Mouse (Mus musculus): ENCODE results near the gene Gps2. TPM values are rescaled to one million over a fixed set of nuclear protein-coding genes. Genes with fewer than 3 reads are reported as not detected.
"Not testable (repeated sequence)": the region's sequence is repeated elsewhere in the genome, so short reads cannot be mapped to it uniquely, and the experiment has no call there.

The Gps2 gene
- polyA plus RNA-seq, 1 experiment, result 116 TPM

DNA sequence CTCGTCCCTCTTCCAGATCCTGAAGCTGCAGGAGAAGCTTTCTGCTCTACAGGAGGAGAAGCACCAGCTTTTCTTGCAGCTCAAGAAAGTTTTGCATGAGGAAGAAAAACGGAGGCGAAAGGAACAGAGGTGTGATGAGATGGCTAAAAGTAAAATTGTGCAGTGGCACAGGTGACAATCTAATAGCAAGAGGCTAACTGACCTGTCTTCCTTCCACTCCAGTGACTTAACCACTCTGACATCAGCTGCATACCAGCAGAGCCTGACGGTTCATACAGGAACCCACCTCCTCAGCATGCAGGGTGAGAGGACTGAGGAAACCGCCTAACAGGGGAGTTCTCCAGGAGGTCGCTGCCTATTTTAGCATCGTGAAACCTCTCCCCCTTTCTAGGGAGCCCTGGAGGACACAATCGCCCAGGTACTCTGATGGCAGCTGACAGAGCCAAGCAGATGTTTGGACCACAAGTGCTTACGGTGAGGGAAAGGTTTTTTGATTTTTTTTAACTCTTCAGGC is 1.3 kb downstream of the Gps2 start:
- Histone ChIP-seq H3K9me3 (no peaks in the 10 kb centered on the region), H3K27me3 (replicated peaks) (no peaks in the 10 kb centered on the region), H3K36me3 (replicated peaks; ENCODE audit: low read length) (peaks cover 82% of the 10 kb centered on the region), H3K4me3 (replicated peaks) (peak overlapping the region; percentile 98), H3K4me1 (peaks cover 68% of the 10 kb centered on the region)
- TF ChIP-seq GATA1 (IDR thresholded peaks at IDR 0.05; ENCODE audit: borderline replicate concordance, low read length) (no peak), FLI1 (IDR thresholded peaks at IDR 0.05; ENCODE audit: low read length) (no peak)

DNA sequence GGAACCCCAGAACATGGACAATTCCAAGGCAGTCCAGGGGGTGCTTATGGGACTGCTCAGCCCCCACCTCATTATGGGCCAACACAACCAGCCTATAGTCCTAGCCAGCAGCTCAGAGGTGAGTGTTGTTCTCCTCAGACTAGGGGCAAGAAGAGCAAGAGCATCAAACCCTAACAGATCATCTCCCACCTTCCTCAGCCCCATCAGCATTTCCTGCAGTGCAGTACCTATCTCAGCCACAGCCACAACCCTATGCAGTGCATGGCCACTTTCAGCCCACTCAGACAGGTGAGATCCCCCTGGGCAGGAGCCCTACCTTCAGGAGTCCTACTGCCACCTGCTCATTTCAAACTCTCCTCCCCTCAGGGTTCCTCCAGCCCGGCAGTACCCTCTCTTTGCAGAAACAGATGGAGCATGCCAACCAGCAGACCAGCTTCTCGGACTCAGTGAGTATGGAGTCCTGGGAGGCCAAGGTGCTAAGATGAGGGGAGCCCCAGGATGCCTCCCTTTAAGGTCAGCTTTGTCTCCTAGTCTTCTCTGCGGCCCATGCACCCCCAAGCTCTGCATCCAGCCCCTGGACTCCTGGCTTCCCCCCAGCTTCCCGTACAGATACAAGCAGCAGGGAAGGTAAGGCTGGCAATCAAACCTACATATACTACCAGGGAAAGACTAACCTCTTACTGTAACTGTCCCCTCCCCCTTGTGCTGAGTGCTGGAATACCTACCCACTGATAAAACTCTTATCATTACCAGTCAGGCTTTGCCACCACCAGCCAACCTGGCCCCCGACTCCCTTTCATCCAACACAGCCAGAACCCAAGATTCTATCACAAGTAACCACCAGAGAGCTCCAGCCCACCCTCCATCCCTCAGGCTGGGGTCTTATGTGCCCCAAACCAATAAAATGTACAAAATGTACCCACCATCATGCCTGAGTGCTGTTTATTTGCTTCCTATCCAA is 2.3 kb downstream of the Gps2 start:
- H3K36me3 ChIP-seq (replicated peaks; ENCODE audit: low read length), result peaks cover 73% of the 10 kb centered on the region
- H3K4me3 ChIP-seq (replicated peaks), result peak overlapping the region; percentile 40
- no peaks in the 10 kb centered on the region for H3K9me3 ChIP-seq
- H3K27me3 ChIP-seq (replicated peaks), result no peaks in the 10 kb centered on the region
- TF ChIP-seq FLI1 (IDR thresholded peaks at IDR 0.05; ENCODE audit: low read length) (no peak), GATA1 (IDR thresholded peaks at IDR 0.05; ENCODE audit: borderline replicate concordance, low read length) (no peak)
- peaks cover 68% of the 10 kb centered on the region for H3K4me1 ChIP-seq

DNA sequence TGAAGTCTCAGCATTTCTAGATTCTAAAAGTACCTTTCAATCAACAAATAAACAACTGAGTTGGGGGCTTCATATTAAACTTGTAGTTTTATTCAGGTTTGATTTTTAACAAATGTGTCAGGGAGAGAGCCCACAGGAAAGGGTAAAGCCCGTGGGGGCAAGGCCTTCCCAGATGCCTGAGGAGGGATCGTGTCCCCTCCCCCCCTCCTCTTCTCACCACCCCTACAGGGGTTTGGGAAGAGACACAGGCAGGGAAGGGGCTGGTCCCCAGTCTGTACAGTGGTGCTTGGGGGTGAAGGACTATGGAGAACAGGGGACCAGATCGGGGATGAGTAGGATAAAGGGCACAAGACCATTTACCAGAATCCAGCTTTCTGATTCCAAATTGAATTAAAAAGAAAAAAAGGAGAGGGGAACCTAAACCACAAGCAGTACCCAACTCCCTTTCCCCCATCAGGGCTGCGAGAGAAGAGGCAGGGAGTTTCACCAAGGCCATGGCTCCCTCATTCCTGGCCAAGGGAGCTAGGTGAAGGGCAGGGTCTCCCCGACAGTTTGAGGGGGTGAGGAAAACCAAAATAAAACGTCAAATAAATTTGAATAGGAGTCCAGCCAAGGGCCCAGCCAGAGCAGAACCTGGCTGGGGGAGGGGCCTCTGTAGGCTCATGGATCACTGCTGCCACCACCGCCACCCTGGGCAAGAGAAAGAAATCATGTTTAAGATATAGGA is 3.1 kb downstream of the Gps2 start:
- H3K9me3 ChIP-seq; H3K4me3 ChIP-seq (replicated peaks); H3K27me3 ChIP-seq (replicated peaks): not testable (repeated sequence)
- Histone ChIP-seq H3K36me3 (replicated peaks; ENCODE audit: low read length) (peaks cover 64% of the 10 kb centered on the region), H3K4me1 (peaks cover 68% of the 10 kb centered on the region)

DNA sequence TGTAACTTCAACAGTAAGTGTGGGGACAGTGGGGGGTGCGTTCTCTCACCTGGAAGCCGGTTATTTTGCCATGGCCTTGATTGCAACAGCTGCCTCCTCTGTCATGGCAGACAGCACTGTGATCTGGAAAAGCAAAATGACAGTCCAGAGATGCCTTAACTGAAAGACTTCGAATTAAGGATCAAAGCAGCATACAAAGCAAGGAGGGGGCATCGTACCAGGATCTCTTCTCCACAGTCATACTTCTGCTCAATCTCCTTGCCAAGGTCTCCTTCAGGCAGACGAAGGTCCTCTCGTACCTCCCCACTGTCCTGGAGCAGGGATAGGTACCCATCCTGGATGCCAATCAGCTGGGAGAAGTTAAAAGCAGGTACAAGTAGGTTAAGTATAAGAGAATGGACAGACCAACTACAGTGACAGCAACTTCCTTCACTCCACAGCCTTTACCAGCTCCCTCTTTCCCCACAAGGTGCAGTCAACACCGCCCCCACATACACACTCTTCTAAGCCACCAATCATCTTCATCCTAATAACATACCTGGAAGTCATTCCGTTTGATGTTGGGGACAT is 3.8 kb downstream of the Gps2 start:
- Histone ChIP-seq H3K9me3 (no peaks in the 10 kb centered on the region), H3K4me1 (peaks cover 70% of the 10 kb centered on the region), H3K27me3 (replicated peaks) (no peaks in the 10 kb centered on the region), H3K4me3 (replicated peaks) (no peak overlapping the region), H3K36me3 (replicated peaks; ENCODE audit: low read length) (peaks cover 58% of the 10 kb centered on the region)
- TF ChIP-seq GATA1 (IDR thresholded peaks at IDR 0.05; ENCODE audit: borderline replicate concordance, low read length), result no peak

DNA sequence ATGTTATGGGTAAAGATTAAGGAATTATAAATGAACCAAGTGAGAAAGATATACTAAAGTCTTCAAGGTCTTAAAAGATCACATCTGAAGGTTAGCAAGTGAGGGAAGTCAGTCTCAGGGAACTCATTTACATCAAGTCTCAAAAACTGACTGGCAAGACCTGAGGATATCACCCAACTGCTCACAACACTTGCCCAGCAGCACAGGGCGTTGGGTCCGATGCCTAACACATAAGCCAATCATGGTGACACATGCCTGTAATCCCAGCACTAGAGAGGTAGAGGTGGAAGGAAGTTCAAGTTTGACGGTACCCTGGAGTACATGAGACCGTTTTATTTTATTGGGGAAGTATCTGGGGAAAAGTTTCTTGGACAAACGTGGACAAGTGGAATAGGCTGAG is 4.4 kb downstream of the Gps2 start:
- Histone ChIP-seq H3K4me3 (replicated peaks) (peak overlapping the region; percentile 29), H3K4me1 (peaks cover 70% of the 10 kb centered on the region), H3K9me3 (no peaks in the 10 kb centered on the region), H3K27me3 (replicated peaks) (no peaks in the 10 kb centered on the region), H3K36me3 (replicated peaks; ENCODE audit: low read length) (peaks cover 51% of the 10 kb centered on the region)
- TF ChIP-seq GATA1 (IDR thresholded peaks at IDR 0.05; ENCODE audit: borderline replicate concordance, low read length) (no peak), FLI1 (IDR thresholded peaks at IDR 0.05; ENCODE audit: low read length) (no peak)

DNA sequence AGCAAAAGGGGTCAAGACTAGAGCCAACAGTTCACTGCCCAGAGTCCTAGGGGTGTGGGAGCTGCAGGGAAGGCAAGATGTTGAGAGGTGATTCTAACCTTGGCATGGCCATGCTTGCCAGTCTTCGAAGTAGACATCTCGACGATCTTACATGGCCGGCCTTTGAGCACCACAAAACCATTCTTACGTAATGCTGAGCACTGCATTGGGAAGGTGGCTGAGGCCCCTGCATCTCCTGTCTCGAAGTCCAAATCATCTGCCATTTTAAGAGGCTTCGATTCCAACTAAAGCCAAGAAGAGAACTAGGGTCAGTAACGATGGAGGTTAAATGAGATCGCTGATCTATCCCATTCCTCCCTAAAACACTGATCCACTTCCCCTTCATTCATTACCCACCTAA is 5.4 kb downstream of the Gps2 start:
- TF ChIP-seq GATA1 (IDR thresholded peaks at IDR 0.05; ENCODE audit: borderline replicate concordance, low read length) (no peak), FLI1 (IDR thresholded peaks at IDR 0.05; ENCODE audit: low read length) (no peak)
- Histone ChIP-seq H3K9me3 (no peaks in the 10 kb centered on the region), H3K36me3 (replicated peaks; ENCODE audit: low read length) (peaks cover 47% of the 10 kb centered on the region), H3K4me1 (peaks cover 72% of the 10 kb centered on the region), H3K27me3 (replicated peaks) (no peaks in the 10 kb centered on the region), H3K4me3 (replicated peaks) (peak overlapping the region; percentile 99)

DNA sequence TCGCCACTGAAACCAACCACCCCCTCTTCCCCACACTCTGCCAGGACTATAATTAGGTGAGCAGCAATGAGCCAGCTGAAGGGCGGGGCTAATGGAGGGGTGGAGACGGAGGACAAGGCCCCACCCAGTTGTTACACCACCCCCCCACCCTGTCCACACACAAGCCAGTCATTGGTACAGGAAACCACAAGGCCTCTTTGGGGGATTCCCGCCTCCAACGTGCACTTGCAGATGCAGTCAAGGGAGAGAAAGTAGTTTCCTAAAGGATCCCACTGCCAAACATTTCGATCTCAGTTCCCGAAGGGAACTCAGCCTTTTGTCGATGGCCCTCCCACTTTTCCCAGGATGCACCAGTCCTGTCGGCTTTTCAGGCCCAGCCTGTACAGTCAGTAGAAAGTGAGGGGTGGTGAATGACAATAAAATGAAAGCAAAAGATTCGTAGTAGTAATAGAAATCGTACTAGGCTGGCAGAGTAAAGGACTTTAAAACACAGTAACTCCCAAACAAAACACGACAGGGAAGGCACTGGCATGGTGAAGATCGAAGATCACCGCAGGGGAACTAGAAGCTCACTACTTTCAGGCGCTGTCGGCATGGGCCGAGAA is 6.1 kb downstream of the Gps2 start:
- Histone ChIP-seq H3K4me1 (peaks cover 68% of the 10 kb centered on the region), H3K36me3 (replicated peaks; ENCODE audit: low read length) (peaks cover 47% of the 10 kb centered on the region)
- TF ChIP-seq GATA1 (IDR thresholded peaks at IDR 0.05; ENCODE audit: borderline replicate concordance, low read length) (no peak), FLI1 (IDR thresholded peaks at IDR 0.05; ENCODE audit: low read length) (no peak; the same call in 1 of the 2 replicates)

DNA sequence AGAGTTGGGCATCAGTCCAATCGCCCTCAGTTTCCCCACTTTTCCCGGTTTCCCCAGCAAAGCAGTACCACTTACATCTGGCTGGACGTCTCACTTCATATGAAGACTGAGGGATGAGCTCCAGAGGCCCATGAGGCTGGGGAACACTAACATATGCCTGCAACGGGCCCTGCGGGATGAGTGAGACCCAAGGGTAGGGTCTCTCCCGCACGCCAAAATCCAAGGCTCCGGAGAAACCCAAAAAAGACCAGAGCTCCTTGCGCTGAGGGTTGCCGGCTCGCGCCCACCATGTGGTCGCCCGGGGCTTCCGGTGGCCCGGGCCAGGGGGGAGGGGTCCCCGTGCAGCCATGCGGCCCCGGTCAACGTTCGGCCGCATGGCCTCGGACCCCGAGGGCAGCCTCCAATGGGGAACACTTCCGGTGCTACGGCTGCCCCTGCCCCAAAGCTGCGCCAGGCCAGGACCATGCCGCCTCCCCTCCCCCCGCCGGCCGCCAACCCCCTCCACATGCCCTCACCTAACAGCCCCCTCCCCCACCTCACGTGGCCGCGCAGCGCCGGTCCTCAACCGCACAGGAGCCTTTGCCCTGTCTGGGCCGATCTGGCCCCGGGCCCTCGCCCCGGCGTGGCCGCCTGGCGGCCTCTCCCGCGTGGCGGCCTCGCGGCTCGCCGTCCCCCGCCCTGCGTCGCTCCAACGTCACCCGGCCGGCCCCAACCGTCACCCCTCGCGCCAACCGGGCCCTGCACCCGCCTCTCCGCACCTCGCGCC is 6.8 kb downstream of the Gps2 start:
- peak overlapping the region; percentile 99 for H3K4me3 ChIP-seq (replicated peaks)
- peaks cover 61% of the 10 kb centered on the region for H3K4me1 ChIP-seq
- TF ChIP-seq GATA1 (IDR thresholded peaks at IDR 0.05; ENCODE audit: borderline replicate concordance, low read length) (no peak), FLI1 (IDR thresholded peaks at IDR 0.05; ENCODE audit: low read length) (no peak)
- H3K36me3 ChIP-seq (replicated peaks; ENCODE audit: low read length), result peaks cover 40% of the 10 kb centered on the region
- H3K9me3 ChIP-seq, result no peaks in the 10 kb centered on the region
- H3K27me3 ChIP-seq (replicated peaks), result no peaks in the 10 kb centered on the region

More for the DNA sequence above, 6.1 kb downstream of the Gps2 start:
- Histone ChIP-seq H3K9me3 (no peaks in the 10 kb centered on the region), H3K4me3 (replicated peaks) (peak overlapping the region; percentile 99), H3K27me3 (replicated peaks) (no peaks in the 10 kb centered on the region)
